Mouse (Mus musculus) monocyte, adult 5-6 weeks (primary cell): ENCODE data around the gene Cspg4. TPM values are rescaled to one million over a fixed set of nuclear protein-coding genes. Genes with fewer than 3 reads are reported as not detected.

Experiments used
- ATAC-seq: fragments of 153-309, 156-312 bp; replicated peaks from 2 replicates; pipeline ENCODE4 v1.8.0; 2017; ENCODE audit warnings: mild to moderate bottlenecking; ENCODE audit not compliant: low TSS enrichment, insufficient number of reproducible peaks, severe bottlenecking, poor library complexity, low FRiP score
- total RNA-seq: library from RNA; stranded (forward); fragments of 200-1000, 200-491, 200-594 nt; gene quantifications from 3 replicates; pipeline ENCODE4 v1.2.3, GENCODE M21; 2017

Cspg4 gene
- total RNA-seq, 1 experiment from 2014 or later: not detected

DNA sequence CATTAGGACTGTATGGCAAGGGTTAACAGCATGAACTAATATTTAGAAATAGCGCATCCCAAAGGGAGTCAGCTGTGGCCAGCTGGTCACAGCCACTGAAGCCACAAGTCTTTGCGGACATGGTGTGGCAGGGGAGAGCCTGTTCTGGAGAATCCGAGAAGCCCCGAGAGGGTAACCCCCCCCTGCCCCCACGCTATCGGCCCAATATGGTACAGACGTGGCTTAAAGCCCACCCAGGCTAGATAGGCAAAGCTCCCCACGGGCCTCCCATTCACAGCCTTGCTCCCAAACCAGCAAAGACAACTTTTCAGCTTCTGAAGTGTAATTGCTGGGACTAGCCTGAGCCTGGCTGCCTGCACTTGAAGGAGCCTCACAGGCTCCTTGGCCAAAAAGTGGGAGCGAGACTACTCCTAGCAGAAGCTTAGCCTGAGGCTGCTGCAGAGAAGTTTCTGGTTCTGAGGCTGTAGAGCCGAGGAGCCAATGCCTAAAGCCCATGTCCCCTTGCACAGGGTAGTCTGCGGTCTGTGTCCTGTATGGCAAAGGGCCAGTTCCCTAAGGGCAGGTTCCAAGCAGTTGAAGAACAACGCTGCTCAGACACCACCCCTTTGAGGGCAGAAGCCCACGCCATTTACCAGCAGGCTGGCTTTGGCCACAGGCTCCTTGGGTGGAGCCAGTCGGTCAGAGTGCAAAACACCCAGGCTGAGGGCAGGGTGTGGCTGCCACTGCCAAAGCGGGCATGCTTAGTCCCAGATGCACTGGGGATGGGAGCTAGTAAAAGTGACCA lies 4.2 kb upstream of the Cspg4 start:
- no peak for ATAC-seq

DNA sequence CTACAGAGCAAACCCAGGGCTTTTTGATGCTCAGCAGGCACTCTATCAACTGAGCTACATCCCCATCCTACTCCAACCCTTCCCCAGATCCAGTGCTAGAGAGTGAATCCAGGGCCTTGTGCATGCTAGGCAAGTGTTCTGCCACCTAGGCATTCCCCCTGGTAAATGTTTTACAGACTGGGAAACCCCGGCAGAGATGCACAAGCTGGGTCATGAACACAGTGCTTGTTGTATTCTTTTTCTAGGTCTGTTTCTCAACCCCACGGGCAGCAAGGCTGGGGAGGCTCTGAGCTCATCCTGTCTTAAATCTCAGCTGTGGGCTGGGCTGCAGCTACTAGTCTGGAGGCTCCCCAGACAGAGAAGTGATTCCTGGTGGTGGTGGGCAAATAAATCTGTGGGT lies 2.0 kb upstream of the Cspg4 start:
- ATAC-seq: no peak

DNA sequence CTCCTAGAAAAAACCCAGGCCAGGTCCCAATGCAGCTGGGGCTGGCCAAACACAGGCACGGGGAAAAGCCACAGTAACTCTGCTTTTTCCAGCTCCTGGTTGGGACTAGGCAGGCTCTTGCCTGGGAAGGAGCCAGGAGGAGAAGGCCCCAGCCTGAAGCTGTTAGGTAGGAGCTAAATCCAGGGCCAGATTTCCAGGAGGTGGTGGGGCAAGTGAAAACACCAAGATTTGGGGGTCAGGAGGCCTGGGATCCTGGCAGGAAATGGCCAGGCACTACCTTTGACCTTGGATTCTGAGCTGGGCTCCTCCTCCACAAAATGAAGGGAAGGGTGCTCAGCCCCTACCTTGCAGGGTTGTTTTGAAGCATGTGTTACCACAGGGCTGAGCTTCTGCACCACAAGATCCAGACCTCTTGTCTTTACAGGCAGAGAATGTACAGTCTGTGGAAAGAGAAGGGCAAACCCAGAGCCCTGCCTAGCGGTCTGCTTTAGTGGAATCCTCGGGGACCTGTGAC lies 560 bp upstream of the Cspg4 start, which contains the start of gene Odf3l1:
Gene Odf3l1 (minus strand): TSS at position 464 of the 514 bp plus-strand sequence.
- ATAC-seq: no peak

DNA sequence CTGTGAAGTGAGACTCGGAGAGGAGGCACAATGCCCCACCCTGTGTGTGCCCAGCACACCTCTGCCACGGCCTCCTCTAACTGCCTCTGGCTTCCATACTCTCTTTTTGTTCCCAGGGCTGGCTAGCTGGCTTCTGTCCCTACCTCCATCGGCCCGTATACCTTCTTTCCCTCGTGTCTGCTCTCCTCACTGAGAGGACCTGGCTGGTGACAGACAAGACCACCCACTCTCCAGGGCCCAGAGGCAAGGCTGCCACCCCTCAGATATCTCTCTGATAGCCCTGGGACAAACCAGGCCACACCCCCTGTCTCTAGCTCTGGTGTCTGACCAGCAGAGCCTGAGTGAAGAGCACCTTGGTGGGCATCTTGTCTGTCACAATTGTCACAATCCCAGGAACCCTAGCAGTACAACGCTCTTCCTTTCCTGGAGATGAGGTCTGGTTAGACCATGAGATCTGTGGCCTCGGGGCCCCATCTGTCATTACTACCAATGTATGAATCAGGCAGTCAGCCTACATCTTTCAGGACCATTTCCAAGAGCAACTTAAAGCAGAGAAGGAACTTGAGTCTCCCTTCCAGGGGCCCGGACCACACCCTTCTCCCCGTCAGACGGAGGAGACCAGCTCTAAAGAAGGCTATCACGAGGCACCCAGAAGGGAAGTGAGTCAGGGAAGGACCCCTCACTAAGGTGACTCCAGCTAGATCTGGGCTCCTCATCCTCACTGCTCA lies 1.0 kb downstream of the Cspg4 start:
- no peak for ATAC-seq

DNA sequence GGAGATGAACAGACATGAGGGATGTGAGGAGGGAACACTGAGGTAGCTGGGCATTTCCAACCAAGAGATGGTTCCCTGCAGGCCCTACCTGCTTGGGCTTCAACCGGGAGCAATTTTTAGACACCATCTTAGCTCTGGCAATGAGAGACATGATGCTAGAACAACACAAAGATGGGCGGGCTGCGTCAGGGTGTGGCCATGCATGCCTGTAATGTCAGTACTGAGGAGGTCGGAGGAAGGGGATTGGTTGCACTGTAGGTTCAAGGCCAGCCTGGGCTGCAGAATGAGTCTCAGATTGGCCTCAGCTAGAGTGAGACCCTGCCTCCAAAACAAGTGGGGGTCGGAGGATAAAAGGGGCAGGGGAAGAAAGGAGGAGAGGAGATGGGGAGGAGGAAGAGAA lies 1.6 kb downstream of the Cspg4 start:
- ATAC-seq: no peak

DNA sequence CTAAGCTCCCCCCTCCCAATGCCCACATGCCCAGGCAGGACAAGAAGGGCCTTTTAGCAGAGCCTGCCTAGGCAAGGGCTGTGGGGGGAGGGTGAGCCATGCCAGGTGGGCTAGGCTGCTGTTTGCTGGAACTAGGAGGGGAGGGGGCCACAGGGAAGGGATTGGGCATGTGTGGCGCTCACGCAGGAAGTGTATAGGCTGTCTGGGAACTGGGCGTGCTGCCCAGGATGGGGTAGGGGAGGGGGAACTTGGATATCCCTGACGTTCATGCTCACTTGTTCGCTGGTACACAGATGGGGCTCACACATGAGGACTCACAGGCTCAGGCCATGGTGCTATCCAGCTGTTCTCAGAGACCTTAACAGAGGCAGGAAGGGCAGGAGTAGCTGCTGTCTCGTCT lies 3.5 kb downstream of the Cspg4 start:
- ATAC-seq: no peak

DNA sequence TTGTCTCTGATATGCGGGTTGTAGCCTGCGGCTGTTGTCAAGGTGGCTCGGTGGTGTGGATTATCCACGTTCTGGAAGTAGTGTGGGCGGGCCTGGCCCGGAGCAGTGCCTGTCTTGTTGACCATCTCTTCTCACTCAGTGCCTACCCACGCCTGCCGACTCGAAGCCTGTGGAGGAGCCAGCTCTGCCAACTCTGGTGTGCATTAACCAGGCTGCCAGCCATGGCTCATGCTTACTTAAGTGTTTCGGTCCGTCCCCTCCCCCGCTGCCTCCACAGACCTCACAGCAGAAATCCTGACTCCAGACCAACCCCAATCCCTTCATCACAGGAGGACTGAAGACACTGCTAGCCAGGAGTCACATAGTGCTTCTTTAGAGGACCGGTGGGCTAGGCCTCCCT lies 4.7 kb downstream of the Cspg4 start:
- ATAC-seq: no peak

DNA sequence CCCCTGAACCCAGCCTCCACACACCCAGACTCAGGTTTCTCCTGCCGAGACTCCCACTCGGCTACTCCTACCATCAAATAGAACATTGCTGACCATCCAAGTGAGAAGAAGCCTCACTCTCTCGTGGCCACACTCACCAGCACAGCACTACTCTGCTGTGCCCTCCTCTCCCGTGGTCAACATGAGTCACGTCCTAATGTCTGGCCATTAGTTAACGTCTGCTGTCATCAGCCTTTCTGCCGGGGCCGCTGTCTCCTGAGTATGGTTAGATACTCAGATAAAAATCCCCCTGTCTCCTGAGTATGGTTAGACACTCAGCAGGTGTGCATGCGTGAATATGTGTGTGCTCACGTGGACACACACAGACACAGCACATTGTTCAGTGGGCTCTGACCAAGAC lies 5.9 kb downstream of the Cspg4 start:
- no peak for ATAC-seq

DNA sequence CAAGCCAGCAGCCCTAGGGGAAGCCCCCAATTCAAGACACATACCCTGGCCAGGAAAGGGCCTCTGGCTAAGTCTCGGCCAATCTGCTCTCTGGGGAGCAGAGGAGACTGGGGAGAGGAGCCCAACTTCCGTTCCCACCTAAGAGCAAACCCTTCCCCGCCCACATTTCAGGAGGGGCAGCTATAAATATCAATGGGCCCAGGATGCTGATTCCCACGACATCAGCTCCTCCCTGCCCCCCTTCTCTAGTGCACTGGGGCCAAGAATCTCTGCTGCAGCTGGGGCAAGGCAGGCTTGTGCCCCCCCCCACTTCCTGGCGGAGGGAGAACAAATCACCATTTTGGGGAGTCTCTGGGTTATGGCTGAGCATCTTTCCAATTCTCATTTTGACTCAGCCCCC lies 6.4 kb downstream of the Cspg4 start:
- ATAC-seq: no peak

DNA sequence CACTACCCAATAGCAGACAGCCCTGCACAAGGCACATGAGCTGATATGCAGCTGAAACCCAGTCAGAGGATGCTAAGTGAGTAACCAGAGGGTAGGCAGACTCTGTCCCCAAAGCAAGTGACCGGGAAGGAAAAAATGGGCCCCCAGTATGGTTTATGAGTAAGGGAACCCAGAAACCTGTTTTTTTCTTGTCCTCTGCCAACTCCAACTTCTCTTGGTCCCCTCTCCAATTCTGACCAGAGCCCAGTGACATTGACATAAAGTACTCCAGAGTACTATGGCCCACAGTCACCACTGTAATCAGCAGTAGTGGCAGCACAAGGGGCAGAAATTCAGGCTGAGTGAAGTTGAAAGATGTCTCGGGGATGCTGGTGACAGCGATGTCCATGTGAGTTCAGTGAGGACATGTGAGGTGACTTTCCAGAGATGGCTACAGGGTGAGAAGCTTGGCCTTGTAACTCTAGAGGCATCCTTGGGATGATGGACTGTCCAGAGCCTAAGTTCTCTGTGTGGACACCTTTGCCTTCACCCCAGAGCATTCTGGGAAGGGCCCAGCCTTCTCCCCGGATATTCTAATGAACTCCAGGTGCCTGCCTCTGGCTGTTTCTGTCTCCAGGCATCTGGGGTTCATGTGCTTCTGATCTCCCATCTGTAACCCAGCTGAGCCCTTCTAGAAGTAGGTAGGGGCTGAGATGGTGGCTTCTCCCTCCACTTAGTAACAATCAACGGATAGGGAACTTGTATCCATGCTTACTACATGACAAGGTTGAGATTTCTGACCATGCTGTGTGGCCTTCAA lies 7.5 kb downstream of the Cspg4 start:
- no peak for ATAC-seq

DNA sequence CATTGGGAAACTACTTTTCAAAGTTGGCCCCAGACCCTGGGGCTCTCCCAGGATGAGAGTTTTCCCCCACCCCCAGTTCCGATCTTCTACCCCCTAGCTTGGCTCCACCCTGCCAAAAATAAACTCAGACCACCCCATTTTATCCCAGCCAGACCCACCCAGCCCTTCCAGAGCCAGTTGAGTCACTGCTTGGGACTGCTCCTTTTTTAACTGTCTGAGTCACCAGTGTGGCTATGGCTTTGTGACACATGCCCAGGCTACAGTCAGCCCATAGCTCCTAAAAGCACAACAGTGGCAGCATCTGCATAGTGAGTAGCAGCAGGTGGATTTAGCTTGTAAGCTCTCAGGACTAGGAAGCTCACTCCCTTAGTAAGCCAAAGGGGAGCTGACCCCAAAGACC lies 8.3 kb downstream of the Cspg4 start:
- no peak for ATAC-seq

DNA sequence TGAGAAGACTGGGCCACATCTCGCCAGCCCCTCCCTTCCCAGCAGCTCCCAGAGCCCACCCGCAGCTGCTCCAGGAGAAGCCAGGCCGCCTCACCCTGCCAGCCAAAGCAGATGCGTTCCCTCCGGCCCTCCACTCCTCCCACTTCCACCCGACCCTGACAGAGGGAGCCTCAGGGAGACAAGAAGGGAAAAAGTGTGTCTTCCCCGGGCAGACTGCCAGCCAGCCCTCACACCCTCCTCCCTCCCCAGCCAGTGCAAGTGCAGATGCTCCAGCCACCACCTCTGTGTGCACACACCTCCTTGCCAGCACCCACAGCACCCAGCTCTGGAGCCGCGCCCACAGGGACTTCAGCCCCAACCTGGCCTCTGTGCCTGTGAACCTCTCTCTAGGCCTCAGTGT lies 12.0 kb downstream of the Cspg4 start:
- ATAC-seq: no peak

DNA sequence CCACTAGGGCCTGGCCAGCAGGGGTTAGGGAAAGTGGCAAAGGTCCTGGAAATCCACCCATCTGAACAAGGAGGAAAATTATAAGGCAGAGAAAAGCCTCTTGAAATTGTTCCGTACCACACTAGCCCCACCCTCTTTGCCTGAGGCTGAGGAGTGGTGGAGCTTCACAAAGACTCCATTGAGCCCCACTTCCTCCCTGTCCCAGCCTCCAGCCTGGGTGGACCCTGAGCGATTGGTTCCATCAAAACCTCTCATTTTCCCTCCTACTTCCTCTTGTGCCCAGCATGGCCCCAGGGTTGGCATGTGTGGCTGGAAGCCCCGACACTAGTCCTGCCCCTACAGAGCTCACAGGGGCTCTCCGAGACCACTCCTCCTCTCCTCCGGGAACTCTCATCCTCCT lies 12.5 kb downstream of the Cspg4 start:
- ATAC-seq: no peak

DNA sequence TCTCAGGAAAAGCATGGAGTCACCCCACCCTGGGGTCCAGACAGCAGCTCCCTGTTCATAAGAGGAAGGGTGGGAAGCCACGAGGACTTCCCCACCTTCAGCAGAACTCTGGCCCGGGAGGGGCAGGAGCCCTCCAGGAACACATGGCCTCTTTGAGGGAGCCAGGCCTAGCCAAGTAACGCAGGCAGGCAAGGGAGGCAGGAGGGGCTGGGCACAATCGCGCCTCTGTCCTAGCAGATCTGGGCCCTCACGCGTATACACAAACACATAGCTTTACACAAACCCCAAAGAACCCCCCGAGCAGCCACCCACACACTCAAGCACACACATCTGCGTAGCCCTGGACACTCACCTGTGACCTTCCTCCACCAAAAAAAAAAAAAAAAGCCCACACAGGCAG lies 16.0 kb downstream of the Cspg4 start:
- ATAC-seq: no peak

DNA sequence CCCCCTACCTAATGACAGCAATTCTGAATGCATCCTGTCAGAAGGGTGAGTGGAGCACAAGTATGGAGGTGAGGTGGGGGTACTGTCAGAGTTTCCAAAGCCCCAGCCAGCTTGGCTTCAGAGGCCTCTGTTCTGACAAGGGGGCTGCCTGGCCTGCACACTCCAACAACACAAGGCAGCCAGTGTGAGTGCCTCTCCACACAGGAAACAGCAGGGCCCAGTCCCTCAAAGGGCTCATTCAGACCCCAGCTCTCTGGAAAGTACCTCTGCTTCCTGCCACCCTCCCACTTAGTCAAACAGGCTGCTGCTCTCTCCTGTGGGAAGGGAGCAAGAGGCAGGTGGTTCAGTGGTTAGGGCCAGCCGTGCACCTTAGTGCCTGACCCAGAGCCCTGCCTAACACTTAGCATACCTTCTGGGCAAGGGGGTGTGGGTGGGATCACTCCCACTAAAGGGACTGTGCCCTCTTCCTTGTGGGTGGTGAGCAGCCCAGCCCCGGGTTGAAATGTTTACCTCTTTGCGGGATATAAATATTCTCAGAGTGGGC lies 16.8 kb downstream of the Cspg4 start:
- ATAC-seq: no peak

DNA sequence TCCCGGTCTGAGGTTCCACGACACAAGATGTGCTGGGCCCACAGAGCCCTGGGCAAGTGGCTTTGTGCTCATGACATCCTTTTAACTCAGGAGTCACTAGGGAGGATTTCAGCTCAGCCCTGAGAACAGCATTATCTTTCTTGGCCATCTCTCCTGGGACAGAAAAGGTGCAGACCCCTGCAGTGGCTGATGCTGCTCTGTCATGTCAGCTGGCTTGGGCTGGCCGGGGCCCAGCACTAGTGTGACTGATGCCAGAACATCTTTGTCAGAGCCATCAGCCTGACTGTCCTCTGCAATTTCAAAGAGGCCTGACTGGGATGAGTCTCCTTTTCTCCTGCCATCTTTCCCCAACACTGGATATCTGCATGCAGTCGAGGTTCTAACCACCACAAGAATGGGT lies 17.4 kb downstream of the Cspg4 start:
- no peak for ATAC-seq

DNA sequence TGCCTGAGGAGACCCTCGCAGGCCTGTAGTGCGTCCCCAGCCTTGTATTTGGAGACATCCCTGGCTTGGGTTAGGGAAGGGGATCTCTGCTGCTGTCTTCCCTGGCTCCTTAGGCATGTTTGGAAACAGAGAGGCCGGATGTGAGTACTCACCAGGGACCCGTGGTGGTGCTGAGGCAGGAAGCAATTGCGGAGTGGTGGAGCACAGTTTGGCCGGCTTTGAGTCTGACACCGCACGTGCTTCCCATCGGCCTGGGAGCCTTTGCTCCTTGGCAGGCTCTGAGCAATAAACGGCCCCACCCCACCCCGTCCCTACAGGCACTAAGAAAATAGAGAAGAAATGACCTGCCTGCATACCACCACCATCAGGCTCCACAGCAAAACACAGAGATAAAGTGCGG lies 18.0 kb downstream of the Cspg4 start:
- no peak for ATAC-seq

DNA sequence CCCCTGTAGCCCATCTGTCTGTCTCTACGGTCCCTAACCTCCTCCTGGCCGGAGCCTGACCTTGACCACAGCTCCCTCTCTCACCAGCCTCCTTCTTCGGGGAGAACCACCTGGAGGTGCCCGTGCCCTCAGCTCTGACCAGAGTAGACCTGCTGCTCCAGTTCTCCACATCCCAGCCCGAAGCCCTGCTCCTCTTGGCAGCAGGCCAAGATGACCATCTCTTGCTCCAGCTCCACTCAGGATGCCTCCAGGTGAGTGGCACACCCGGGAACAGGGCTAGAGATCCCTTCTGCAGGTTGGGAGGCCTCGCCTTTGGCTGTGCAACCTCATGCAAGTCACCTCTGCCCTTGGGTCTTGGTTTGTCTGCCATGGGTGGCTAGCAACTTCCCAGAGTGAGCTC lies 18.6 kb downstream of the Cspg4 start:
- ATAC-seq: no peak

DNA sequence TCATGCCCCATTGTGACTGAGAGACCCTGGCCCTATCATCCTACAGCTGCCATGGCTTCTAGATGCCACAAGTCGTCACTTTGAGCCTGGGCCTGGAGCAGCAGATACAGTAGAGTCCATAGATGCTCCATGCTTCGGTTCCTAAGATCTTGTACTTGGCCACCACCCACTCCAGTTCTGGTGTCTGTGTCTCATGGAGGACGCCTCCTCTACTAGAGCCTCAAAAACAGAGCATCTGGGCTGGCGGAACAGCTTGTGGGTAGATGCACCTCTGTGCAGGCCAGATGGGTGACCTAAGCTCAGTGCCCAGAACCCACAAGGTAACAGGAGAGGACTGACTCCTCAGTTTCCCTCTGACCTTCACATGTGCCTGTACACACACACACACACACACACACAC lies 19.5 kb downstream of the Cspg4 start:
- ATAC-seq: no peak
